Mouse (Mus musculus): ENCODE results near the gene Gm13279. TPM values are rescaled to one million over a fixed set of nuclear protein-coding genes. Genes with fewer than 3 reads are reported as not detected.
A peak's percentile ranks its signal among the peaks of the same experiment; 100 is the strongest.
"Not testable (repeated sequence)": the region's sequence is repeated elsewhere in the genome, so short reads cannot be mapped to it uniquely, and the experiment has no call there.

Gene Gm13279
- total RNA-seq (2021), result not detected

GRCm38 (mm10) chr4:88797097-88797496, at the start of gene Gm13279:
Gene Gm13279 (plus strand): TSS chr4:88797397.
- DNase-seq, result not testable (repeated sequence)

GRCm38 (mm10) chr4:88749926-88750325, 47.3 kb upstream of the Gm13279 start:
- DNase-seq, result no peak

GRCm38 (mm10) chr4:88754818-88755340, 42.3 kb upstream of the Gm13279 start, which contains the start of gene Gm13271:
Gene Gm13271 (plus strand): TSS chr4:88754868.
- DNase-seq, result peak; percentile 71 to 72

- not testable (repeated sequence) for DNase-seq
These were observed 40.4 kb upstream of the Gm13279 start for GRCm38 (mm10) chr4:88756581-88757513.

- DNase-seq, result peak; percentile 95
These were observed 39.6 kb upstream of the Gm13279 start for GRCm38 (mm10) chr4:88757628-88758031.

GRCm38 (mm10) chr4:88758751-88759150, 38.4 kb upstream of the Gm13279 start:
- DNase-seq, result not testable (repeated sequence)

- DNase-seq, result not testable (repeated sequence)
These were observed 37.5 kb upstream of the Gm13279 start, which contains the start of gene Gm13283 for GRCm38 (mm10) chr4:88759610-88760268. Gene Gm13283 (plus strand): TSS chr4:88760119.

- peak; percentile 45 to 60 for DNase-seq
These were observed 36.8 kb upstream of the Gm13279 start for GRCm38 (mm10) chr4:88760431-88760830.

- peak; percentile 48 to 70 for DNase-seq
These were observed 35.4 kb upstream of the Gm13279 start for GRCm38 (mm10) chr4:88761776-88762175.

GRCm38 (mm10) chr4:88762341-88762740, 34.9 kb upstream of the Gm13279 start:
- DNase-seq, result not testable (repeated sequence)

- DNase-seq, result peak; percentile 29 to 37
These were observed 33.7 kb upstream of the Gm13279 start for GRCm38 (mm10) chr4:88763384-88764018.

- not testable (repeated sequence) for DNase-seq
These were observed 23.7 kb upstream of the Gm13279 start, which contains the start of gene Gm13290 for GRCm38 (mm10) chr4:88773534-88773933. Gene Gm13290 (plus strand): TSS chr4:88773834.

GRCm38 (mm10) chr4:88776622-88777021, 20.6 kb upstream of the Gm13279 start, which contains the start of gene Gm13289:
Gene Gm13289 (plus strand): TSS chr4:88776922.
- DNase-seq, result not testable (repeated sequence)

GRCm38 (mm10) chr4:88779550-88779949, 17.6 kb upstream of the Gm13279 start, which contains the start of gene Gm13272:
Gene Gm13272 (plus strand): TSS chr4:88779850.
- DNase-seq, result not testable (repeated sequence)

- not testable (repeated sequence) for DNase-seq
These were observed 16.9 kb upstream of the Gm13279 start for GRCm38 (mm10) chr4:88780320-88780719.

GRCm38 (mm10) chr4:88781831-88782230, 15.4 kb upstream of the Gm13279 start, which contains the start of gene Ifnz:
Gene Ifnz (plus strand): TSS chr4:88782131.
- DNase-seq, result not testable (repeated sequence)

GRCm38 (mm10) chr4:88782335-88782734, 14.9 kb upstream of the Gm13279 start:
- DNase-seq, result peak in 1 of 2 experiments; percentile 3

GRCm38 (mm10) chr4:88785409-88785808, 11.8 kb upstream of the Gm13279 start, which contains the start of gene Gm13276:
Gene Gm13276 (plus strand): TSS chr4:88785709.
- DNase-seq, result not testable (repeated sequence)

- DNase-seq, result peak; percentile 48 to 65
These were observed 8.8 kb upstream of the Gm13279 start, which contains the start of gene Gm13277 for GRCm38 (mm10) chr4:88788402-88788801. Gene Gm13277 (plus strand): TSS chr4:88788632.

GRCm38 (mm10) chr4:88791250-88791649, 5.9 kb upstream of the Gm13279 start, which contains the start of gene Gm13278:
Gene Gm13278 (plus strand): TSS chr4:88791550.
- not testable (repeated sequence) for DNase-seq

GRCm38 (mm10) chr4:88793936-88794675, 3.1 kb upstream of the Gm13279 start, which contains the start of gene Gm13275:
Gene Gm13275 (plus strand): TSS chr4:88794487.
- DNase-seq, result peak; percentile 78 to 81

Data from layer of hippocampus, postnatal 36 days (tissue).